Mouse (Mus musculus): Measurements from ENCODE around the gene Fbll1. TPM values are rescaled to one million over a fixed set of nuclear protein-coding genes. Genes with fewer than 3 reads are reported as not detected.
"Not testable (repeated sequence)": the region's sequence is repeated elsewhere in the genome, so short reads cannot be mapped to it uniquely, and the experiment has no call there.

Fbll1 gene
- polyA plus RNA-seq (2015; fragmentation: Nextera tagmentation; extraction: Ambion mirVana) = not detected in 2 replicates

DNA sequence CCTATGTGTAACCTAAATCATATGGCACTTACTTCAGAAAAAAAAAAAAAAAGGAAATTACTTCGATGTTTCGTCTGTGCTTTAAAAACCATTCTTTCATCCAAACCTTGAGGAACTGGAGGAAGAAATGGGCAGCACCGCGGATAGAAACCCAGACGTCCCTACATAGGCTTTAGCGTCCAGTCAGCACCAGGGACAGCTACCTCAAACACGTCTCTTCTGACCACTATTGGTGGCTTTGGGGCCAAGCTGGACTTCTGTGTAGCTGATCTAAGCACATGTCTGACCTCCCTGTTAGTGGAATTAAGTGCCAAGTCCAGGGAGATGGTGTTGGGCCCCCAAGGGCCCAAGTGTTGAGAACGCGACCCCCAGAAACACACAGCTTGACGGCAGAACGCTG lies at the start of gene Fbll1:
Fbll1 (minus strand) TSS at position 11 of the 400 bp plus-strand sequence.
- Histone ChIP-seq H3K27me3 (ENCODE audit: control insufficient read depth, insufficient read depth, low read length) (peaks cover 42% of the 10 kb centered on the region), H3K9me3 (replicated peaks; ENCODE audit: control insufficient read depth, low read length) (no peaks in the 10 kb centered on the region), H3K4me1 (ENCODE audit: control insufficient read depth, insufficient read depth, low read length) (peaks cover 5% of the 10 kb centered on the region; the same call in 1 of the 2 replicates), H3K4me2 (ENCODE audit: low read depth, low read length) (peak within 1 kb of the TSS; percentile 53), H3K9ac (ENCODE audit: low read length) (no peak within 1 kb of the TSS), H3K36me3 (ENCODE audit: control insufficient read depth, insufficient read depth) (no peaks in the 10 kb centered on the region), H3K4me3 (ENCODE audit: low read length) (peak within 1 kb of the TSS; percentile 41), H3K27ac (ENCODE audit: low read length) (no peak within 1 kb of the TSS)
- WGBS = 18% methylated on average over 11 of the region's 11 CpGs
- no peak for ATAC-seq (replicated peaks; ENCODE audit: extremely low read depth, insufficient read depth, low FRiP score)

- Histone ChIP-seq H3K27me3 (ENCODE audit: control insufficient read depth, insufficient read depth, low read length) (no peaks in the 10 kb centered on the region), H3K4me2 (ENCODE audit: low read depth, low read length) (no peak overlapping the region), H3K9ac (ENCODE audit: low read length) (no peak overlapping the region), H3K9me3 (replicated peaks; ENCODE audit: control insufficient read depth, low read length) (no peaks in the 10 kb centered on the region), H3K27ac (ENCODE audit: low read length) (no peak overlapping the region), H3K36me3 (ENCODE audit: control insufficient read depth, insufficient read depth) (no peaks in the 10 kb centered on the region), H3K4me1 (ENCODE audit: control insufficient read depth, insufficient read depth, low read length) (no peaks in the 10 kb centered on the region), H3K4me3 (ENCODE audit: low read length) (no peak overlapping the region)
- ATAC-seq (replicated peaks; ENCODE audit: extremely low read depth, insufficient read depth, low FRiP score) = no peak
- WGBS = 81% methylated on average over 9 of the region's 9 CpGs
Measured at GRCm38 (mm10) chr11:35844299-35844698, 45.6 kb upstream of the Fbll1 start.

DNA sequence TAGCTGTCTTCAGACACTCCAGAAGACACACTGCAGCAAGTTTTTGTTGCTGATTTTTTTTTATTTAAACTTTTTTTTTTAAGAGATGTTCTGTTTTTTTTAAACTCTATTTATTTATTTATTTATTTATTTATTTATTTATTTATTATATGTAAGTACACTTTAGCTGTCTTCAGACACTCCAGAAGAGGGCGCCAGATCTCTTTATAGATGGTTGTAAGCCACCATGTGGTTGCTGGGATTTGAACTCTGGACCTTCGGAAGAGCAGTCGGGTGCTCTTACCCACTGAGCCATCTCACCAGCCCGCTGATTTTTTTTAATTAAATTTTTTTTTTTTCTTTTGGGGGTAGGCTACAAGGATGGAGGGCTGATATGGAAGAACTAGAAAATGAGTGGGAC lies 43.9 kb upstream of the Fbll1 start:
- H3K9ac ChIP-seq (ENCODE audit: low read length); H3K27me3 ChIP-seq (ENCODE audit: control insufficient read depth, insufficient read depth, low read length); ATAC-seq (replicated peaks; ENCODE audit: extremely low read depth, insufficient read depth, low FRiP score); H3K4me2 ChIP-seq (ENCODE audit: low read depth, low read length); H3K36me3 ChIP-seq (ENCODE audit: control insufficient read depth, insufficient read depth); H3K4me1 ChIP-seq (ENCODE audit: control insufficient read depth, insufficient read depth, low read length); H3K9me3 ChIP-seq (replicated peaks; ENCODE audit: control insufficient read depth, low read length); H3K27ac ChIP-seq (ENCODE audit: low read length); H3K4me3 ChIP-seq (ENCODE audit: low read length): not testable (repeated sequence)
- 75% methylated on average over 4 of the region's 4 CpGs for WGBS

DNA sequence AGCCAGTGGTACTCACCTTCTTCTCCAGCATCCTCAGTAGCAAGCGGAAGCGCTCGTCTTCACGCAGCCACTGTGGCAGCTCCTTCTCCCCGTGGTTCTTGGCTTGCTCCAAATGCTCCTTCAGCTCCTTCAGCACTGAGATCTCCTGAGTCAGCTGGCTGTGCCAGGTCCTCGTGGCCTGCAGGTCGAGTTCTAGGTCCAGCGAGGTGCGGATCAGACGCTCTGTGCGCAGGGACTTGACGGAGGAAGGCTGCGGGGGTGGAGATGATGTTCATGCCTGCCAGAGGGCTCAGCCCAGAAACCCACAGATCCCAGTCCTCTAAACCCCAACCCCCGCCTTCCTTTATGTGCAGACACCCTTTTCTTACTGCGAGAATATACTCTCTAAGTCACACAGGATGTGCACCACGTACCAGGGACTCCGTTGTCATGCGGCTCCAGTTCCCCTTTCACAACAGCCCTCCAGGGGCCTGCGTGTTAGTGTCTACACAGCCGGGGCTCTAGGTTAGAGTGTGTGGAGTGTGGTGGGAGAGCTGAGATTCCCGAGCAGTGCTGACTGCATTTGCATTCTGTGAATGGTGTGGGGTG lies 43.1 kb upstream of the Fbll1 start:
- no peaks in the 10 kb centered on the region for H3K27me3 ChIP-seq (ENCODE audit: control insufficient read depth, insufficient read depth, low read length)
- H3K36me3 ChIP-seq (ENCODE audit: control insufficient read depth, insufficient read depth) = no peaks in the 10 kb centered on the region
- no peak for ATAC-seq (replicated peaks; ENCODE audit: extremely low read depth, insufficient read depth, low FRiP score)
- no peaks in the 10 kb centered on the region for H3K9me3 ChIP-seq (replicated peaks; ENCODE audit: control insufficient read depth, low read length)
- no peak overlapping the region for H3K4me3 ChIP-seq (ENCODE audit: low read length)
- no peak overlapping the region for H3K9ac ChIP-seq (ENCODE audit: low read length)
- H3K4me2 ChIP-seq (ENCODE audit: low read depth, low read length) = no peak overlapping the region
- peaks cover 6% of the 10 kb centered on the region for H3K4me1 ChIP-seq (ENCODE audit: control insufficient read depth, insufficient read depth, low read length)
- 81% methylated on average over 21 of the region's 21 CpGs for WGBS
- no peak overlapping the region for H3K27ac ChIP-seq (ENCODE audit: low read length)

DNA sequence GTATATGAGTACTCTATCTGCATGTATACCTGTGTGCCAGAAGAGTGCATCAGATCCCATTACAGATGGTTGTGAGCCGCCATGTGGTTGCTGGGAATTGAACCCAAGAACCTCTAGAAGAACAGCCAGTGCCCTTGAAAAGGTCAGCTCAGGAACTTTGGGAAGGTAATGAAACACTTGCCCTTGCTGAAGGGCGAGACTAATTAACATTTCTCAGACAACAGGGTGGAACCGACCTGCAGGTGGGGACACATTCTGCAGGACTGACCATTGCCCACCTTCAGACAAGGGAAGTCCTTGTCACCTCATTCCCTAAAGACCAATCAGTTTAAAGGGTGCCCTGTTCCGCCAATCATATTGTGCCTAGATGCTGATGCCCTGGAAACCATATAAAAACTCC lies 42.1 kb upstream of the Fbll1 start:
- H3K9me3 ChIP-seq (replicated peaks; ENCODE audit: control insufficient read depth, low read length); ATAC-seq (replicated peaks; ENCODE audit: extremely low read depth, insufficient read depth, low FRiP score); H3K9ac ChIP-seq (ENCODE audit: low read length); H3K4me1 ChIP-seq (ENCODE audit: control insufficient read depth, insufficient read depth, low read length); H3K4me2 ChIP-seq (ENCODE audit: low read depth, low read length); H3K27ac ChIP-seq (ENCODE audit: low read length); H3K36me3 ChIP-seq (ENCODE audit: control insufficient read depth, insufficient read depth); H3K27me3 ChIP-seq (ENCODE audit: control insufficient read depth, insufficient read depth, low read length); H3K4me3 ChIP-seq (ENCODE audit: low read length): not testable (repeated sequence)
- WGBS = 87% methylated on average over 4 of the region's 4 CpGs

DNA sequence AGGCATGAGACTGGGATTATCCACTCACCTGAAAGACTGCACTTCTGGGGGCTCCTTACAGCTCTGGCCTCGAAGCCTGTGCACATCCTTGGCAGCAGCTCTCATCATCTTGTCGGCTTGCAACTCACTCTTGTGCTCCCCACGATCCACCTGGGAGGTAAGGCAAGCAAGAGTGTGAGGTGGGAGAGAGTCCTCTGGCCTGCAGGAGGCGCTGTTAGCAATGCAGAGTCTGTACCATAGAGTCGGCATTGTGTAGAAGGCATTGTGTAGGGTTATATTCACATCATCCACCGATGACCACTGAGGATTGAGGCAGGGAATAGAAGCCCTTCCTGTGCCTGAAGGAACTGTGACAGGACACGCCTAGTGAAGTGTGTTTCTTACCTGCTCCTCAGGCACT lies 41.6 kb upstream of the Fbll1 start:
- 76% methylated on average over 7 of the region's 7 CpGs for WGBS
- H3K27me3 ChIP-seq (ENCODE audit: control insufficient read depth, insufficient read depth, low read length) = no peaks in the 10 kb centered on the region
- peaks cover 6% of the 10 kb centered on the region for H3K4me1 ChIP-seq (ENCODE audit: control insufficient read depth, insufficient read depth, low read length)
- no peak overlapping the region for H3K4me3 ChIP-seq (ENCODE audit: low read length)
- no peak for ATAC-seq (replicated peaks; ENCODE audit: extremely low read depth, insufficient read depth, low FRiP score)
- H3K4me2 ChIP-seq (ENCODE audit: low read depth, low read length) = no peak overlapping the region
- H3K9me3 ChIP-seq (replicated peaks; ENCODE audit: control insufficient read depth, low read length) = no peaks in the 10 kb centered on the region
- no peaks in the 10 kb centered on the region for H3K36me3 ChIP-seq (ENCODE audit: control insufficient read depth, insufficient read depth)
- no peak overlapping the region for H3K9ac ChIP-seq (ENCODE audit: low read length)
- H3K27ac ChIP-seq (ENCODE audit: low read length) = no peak overlapping the region

DNA sequence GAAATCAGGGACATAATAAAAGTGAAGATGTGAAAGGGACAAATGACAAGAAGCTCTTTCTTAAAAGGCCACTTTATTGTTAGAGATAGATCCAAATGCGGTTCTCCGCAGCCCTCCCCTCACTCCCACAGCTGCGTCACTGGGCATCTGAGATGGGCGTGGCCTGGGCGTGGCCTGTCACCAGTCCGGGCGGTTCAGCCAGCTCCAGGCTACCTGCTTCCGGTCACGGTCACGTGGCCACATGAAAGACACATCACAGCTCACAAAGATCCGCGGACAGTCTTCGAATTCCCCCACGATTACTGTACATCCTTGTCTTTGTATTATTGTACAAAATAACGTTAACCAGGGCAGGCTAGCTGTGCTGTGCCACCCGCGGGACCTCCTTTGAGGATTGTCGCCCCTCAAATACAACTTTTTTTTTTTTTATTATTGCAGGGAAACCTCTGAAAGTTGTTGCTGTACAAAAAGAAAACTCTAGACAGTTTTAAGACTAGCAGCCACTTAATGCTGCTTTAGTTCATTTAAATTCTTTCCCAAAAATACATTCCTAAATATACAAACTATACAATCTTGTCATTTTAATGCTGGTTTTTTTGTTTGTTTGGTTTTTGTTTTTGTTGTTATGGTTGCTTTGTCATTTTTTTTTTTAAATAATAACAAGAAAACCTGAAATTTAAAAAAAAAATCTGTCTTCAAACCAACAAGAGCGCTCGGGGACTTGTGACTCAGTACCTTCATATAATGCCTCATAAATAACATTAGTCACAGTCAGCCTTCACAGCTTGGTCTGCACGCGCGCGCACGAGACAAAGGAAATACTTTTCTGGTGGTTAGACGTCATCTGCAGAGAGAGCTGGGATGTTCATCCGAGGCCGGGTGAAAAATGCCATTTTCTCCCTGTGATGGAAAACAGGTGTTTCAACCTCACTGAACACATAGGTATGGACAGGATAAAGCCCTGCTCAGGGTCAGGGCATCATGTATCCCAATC lies 40.0 kb upstream of the Fbll1 start:
- Histone ChIP-seq H3K9ac (ENCODE audit: low read length) (peak overlapping the region; percentile 69), H3K27ac (ENCODE audit: low read length) (peak overlapping the region; percentile 3; the same call in 1 of the 2 replicates)
- 26% methylated on average over 28 of the region's 28 CpGs for WGBS

GRCm38 (mm10) chr11:35837156-35838126 lies 38.8 kb upstream of the Fbll1 start:
- Histone ChIP-seq H3K4me3 (ENCODE audit: low read length) (peak overlapping the region; percentile 49), H3K9me3 (replicated peaks; ENCODE audit: control insufficient read depth, low read length) (no peaks in the 10 kb centered on the region), H3K36me3 (ENCODE audit: control insufficient read depth, insufficient read depth) (no peaks in the 10 kb centered on the region), H3K27me3 (ENCODE audit: control insufficient read depth, insufficient read depth, low read length) (no peaks in the 10 kb centered on the region), H3K9ac (ENCODE audit: low read length) (no peak overlapping the region; the same call in 1 of the 2 replicates), H3K4me1 (ENCODE audit: control insufficient read depth, insufficient read depth, low read length) (peaks cover 15% of the 10 kb centered on the region), H3K27ac (ENCODE audit: low read length) (no peak overlapping the region), H3K4me2 (ENCODE audit: low read depth, low read length) (peak overlapping the region; percentile 84)
- ATAC-seq (replicated peaks; ENCODE audit: extremely low read depth, insufficient read depth, low FRiP score) = no peak
- whole genome bisulfite sequencing = 63% methylated on average over 5 of the region's 5 CpGs

More for the DNA sequence above, 40.0 kb upstream of the Fbll1 start:
- peak; percentile 88 for ATAC-seq (replicated peaks; ENCODE audit: extremely low read depth, insufficient read depth, low FRiP score)
- Histone ChIP-seq H3K4me2 (ENCODE audit: low read depth, low read length) (peak overlapping the region; percentile 84), H3K36me3 (ENCODE audit: control insufficient read depth, insufficient read depth) (no peaks in the 10 kb centered on the region), H3K9me3 (replicated peaks; ENCODE audit: control insufficient read depth, low read length) (no peaks in the 10 kb centered on the region), H3K4me3 (ENCODE audit: low read length) (peak overlapping the region; percentile 49), H3K4me1 (ENCODE audit: control insufficient read depth, insufficient read depth, low read length) (peaks cover 6% of the 10 kb centered on the region), H3K27me3 (ENCODE audit: control insufficient read depth, insufficient read depth, low read length) (no peaks in the 10 kb centered on the region)

Data from heart, embryonic 16.5 days (tissue).